Mouse (Mus musculus) erythroblast, embryonic 14.5 days (primary cell): Measurements from ENCODE around the gene H2al1f. TPM values are rescaled to one million over a fixed set of nuclear protein-coding genes. Genes with fewer than 3 reads are reported as not detected.
"Not testable (repeated sequence)": the region's sequence is repeated elsewhere in the genome, so short reads cannot be mapped to it uniquely, and the experiment has no call there.

Experiments used
- H3K27me3 ChIP-seq: 2 replicates; pipeline ENCODE4 v1.6.1; 2012; ENCODE audit warnings: inconsistent platforms; ENCODE audit not compliant: control insufficient read depth
- H3K36me3 ChIP-seq: 2 replicates; pipeline ENCODE4 v1.6.1; 2012; ENCODE audit warnings: mild to moderate bottlenecking, inconsistent platforms; ENCODE audit not compliant: control insufficient read depth
- H3K4me1 ChIP-seq: 2 replicates; pipeline ENCODE4 v1.6.1; 2012; ENCODE audit warnings: inconsistent platforms; ENCODE audit not compliant: control insufficient read depth
- H3K4me3 ChIP-seq: replicated peaks from 2 replicates; pipeline ENCODE3; 2012; ENCODE audit warnings: moderate library complexity, mild to moderate bottlenecking, inconsistent platforms
- H3K9me3 ChIP-seq: 2 replicates; pipeline ENCODE4 v1.6.1; 2012; ENCODE audit warnings: low read length, inconsistent platforms, mixed read lengths; ENCODE audit not compliant: control insufficient read depth
- GATA1 ChIP-seq: IDR thresholded peaks from 2 replicates; pipeline ENCODE4 v1.6.1; 2012; ENCODE audit warnings: low read length, inconsistent platforms, mixed read lengths
- TAL1 ChIP-seq: IDR thresholded peaks from 3 replicates; pipeline ENCODE4 v1.6.1; 2012; ENCODE audit warnings: low read length, inconsistent platforms, mixed read lengths
- polyA plus RNA-seq: library from polyadenylated mRNA; stranded (reverse); fragments of >175 nt; gene quantifications from 2 replicates; pipeline ENCODE4 v1.2.3, GENCODE M21; 2012

Gene H2al1f
- not detected in 2 replicates for polyA plus RNA-seq

- not testable (repeated sequence) for H3K9me3 ChIP-seq, H3K4me1 ChIP-seq, H3K27me3 ChIP-seq, H3K4me3 ChIP-seq, H3K36me3 ChIP-seq
Measured at GRCm38 (mm10) chrX:11314858-11315257, at the start of gene H2al1f. Gene H2al1f (plus strand): TSS chrX:11315158.

GRCm38 (mm10) chrX:11267791-11268190 is 47.2 kb upstream of the H2al1f start:
- Histone ChIP-seq H3K9me3 (no peaks in the 10 kb centered on the region), H3K36me3 (no peaks in the 10 kb centered on the region), H3K4me1 (no peaks in the 10 kb centered on the region), H3K27me3 (no peaks in the 10 kb centered on the region), H3K4me3 (no peak overlapping the region)
- no peak for TF ChIP-seq GATA1
- no peak for TF ChIP-seq TAL1

GRCm38 (mm10) chrX:11269074-11269473 is 45.9 kb upstream of the H2al1f start:
- no peak overlapping the region for H3K4me3 ChIP-seq
- no peak for TF ChIP-seq GATA1
- TF ChIP-seq TAL1 = no peak

DNA sequence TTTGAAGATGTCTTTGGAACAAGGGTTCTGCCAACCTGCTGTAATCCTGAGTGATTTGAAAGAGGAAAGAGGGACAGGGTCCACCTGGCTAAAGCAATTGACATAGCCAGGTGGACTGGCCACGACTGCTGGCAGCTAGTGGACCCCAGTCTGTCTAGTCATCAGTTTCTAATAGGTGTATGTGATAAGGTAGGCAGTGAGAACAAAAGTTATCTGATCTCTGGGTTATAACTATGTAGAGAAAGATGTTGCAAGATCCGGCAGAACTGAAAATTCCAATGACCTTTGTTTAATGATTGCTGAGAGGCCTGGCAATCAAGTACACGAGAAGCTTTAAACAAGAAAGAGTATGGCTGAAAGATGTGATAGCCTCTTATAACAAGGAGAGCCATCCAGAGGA is 41.8 kb upstream of the H2al1f start:
- TF ChIP-seq TAL1 (no peak), GATA1 (no peak)
- no peaks in the 10 kb centered on the region for H3K36me3 ChIP-seq

More at GRCm38 (mm10) chrX:11269074-11269473, 45.9 kb upstream of the H2al1f start:
- H3K9me3 ChIP-seq = no peaks in the 10 kb centered on the region
- H3K4me1 ChIP-seq = no peaks in the 10 kb centered on the region
- H3K27me3 ChIP-seq = no peaks in the 10 kb centered on the region
- no peaks in the 10 kb centered on the region for H3K36me3 ChIP-seq

DNA sequence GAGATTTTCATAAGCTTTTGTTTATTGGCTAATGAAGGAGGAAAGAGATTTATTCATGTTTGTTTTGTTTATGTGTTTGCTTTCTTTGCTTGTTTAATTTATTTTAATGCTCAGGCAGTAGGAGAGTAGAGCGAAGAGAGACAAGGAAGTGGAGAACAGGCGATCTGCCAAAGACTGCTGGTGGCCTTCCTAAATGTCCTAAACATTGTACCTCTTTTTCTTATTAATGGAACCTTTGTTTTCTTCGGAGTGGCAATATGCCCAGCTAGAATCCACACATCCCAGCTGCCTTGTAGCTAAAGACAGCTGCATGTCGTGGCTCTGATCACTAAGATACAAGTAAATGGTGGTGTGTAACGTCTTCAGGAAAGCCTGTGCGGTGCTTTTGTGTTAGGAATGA is 37.9 kb upstream of the H2al1f start:
- Histone ChIP-seq H3K4me1 (no peaks in the 10 kb centered on the region), H3K36me3 (no peaks in the 10 kb centered on the region), H3K4me3 (no peak overlapping the region), H3K27me3 (no peaks in the 10 kb centered on the region), H3K9me3 (no peaks in the 10 kb centered on the region)
- TF ChIP-seq TAL1 (no peak), GATA1 (no peak)

More for the DNA sequence above, 41.8 kb upstream of the H2al1f start:
- Histone ChIP-seq H3K27me3 (no peaks in the 10 kb centered on the region), H3K4me3 (no peak overlapping the region), H3K4me1 (no peaks in the 10 kb centered on the region), H3K9me3 (no peaks in the 10 kb centered on the region)

DNA sequence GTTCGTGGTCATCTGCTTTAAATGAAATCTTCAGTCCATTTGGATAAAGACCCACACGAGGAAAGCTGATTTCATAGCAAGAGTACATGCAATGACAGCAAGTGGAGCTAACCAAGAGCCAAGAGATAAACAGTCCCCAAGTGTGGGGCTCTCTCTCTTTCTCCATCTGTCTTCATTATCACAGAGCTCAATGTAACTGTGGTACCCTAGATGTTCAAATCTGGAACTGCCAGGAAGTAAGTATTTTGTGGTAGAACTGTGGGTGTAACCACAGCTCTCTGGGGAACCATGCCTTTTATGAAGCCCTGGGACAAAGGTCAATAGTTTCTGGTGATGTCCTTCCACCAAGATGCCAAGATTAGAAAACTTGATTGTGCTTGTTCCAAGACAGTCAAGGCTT is 34.2 kb upstream of the H2al1f start:
- H3K9me3 ChIP-seq = no peaks in the 10 kb centered on the region
- H3K4me1 ChIP-seq = no peaks in the 10 kb centered on the region
- H3K27me3 ChIP-seq = no peaks in the 10 kb centered on the region
- H3K4me3 ChIP-seq = no peak overlapping the region
- no peak for TF ChIP-seq GATA1
- no peak for TF ChIP-seq TAL1
- no peaks in the 10 kb centered on the region for H3K36me3 ChIP-seq

DNA sequence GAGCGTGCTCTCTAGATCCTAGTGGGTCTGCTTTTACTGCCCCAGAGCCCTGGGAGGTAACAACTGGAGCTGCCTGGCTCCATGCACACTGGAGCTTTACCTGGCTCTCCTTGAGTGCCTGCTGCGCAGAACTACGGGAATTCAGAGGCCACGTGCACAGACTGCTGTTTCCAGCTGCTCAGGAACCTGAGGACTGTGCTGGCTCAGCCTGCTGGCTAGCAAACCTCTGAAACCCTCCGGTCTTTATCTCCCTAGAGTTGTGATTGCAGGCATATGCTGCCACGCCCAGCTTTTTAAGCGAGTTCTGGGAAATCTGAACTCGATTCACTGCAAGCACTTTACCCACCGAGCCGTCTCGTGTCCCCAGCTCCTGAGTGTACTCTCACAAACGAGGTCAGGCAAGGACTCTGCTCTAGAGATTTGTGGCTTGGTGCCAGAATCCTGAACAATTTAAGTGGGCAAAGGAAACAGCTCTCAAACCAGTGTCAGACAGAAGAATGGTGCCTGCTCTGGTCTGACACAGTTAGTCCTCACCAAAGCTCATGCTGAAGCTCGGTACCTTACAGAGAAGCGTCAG is 26.6 kb upstream of the H2al1f start:
- H3K4me1 ChIP-seq = no peaks in the 10 kb centered on the region
- H3K36me3 ChIP-seq = no peaks in the 10 kb centered on the region
- H3K4me3 ChIP-seq = no peak overlapping the region
- H3K9me3 ChIP-seq = no peaks in the 10 kb centered on the region
- TF ChIP-seq TAL1 (no peak), GATA1 (no peak)
- H3K27me3 ChIP-seq = no peaks in the 10 kb centered on the region

- no peaks in the 10 kb centered on the region for H3K36me3 ChIP-seq
- TF ChIP-seq GATA1 (no peak), TAL1 (no peak)
- H3K4me3 ChIP-seq = no peak overlapping the region
- no peaks in the 10 kb centered on the region for H3K4me1 ChIP-seq
- no peaks in the 10 kb centered on the region for H3K9me3 ChIP-seq
- H3K27me3 ChIP-seq = no peaks in the 10 kb centered on the region
Measured at GRCm38 (mm10) chrX:11289244-11289643, 25.7 kb upstream of the H2al1f start.

DNA sequence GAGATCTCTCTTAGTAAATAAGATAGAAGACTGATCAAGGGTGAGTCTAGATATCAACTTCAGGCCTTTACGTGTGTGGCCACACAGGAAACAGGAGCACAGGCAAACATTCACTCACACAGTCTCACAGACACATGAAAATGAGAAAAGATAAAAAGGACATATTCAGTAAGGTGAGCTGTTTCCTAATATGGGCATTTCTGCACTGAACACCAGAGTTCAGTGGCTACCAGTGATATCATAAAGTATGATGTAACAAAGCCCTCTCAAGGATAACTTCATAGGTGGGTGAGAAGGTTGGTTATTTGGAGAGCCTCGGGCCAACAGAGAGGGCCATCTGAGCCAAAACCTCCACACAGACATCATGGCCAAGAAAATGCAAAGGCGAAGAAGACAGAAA is 16.0 kb upstream of the H2al1f start, which contains the start of gene H2al1a:
TSS of gene H2al1a (plus strand) at position 301 of the 400 bp plus-strand sequence.
- not testable (repeated sequence) for H3K4me1 ChIP-seq, H3K27me3 ChIP-seq, H3K4me3 ChIP-seq, H3K36me3 ChIP-seq, H3K9me3 ChIP-seq

- not testable (repeated sequence) for H3K27me3 ChIP-seq, H3K36me3 ChIP-seq, H3K9me3 ChIP-seq, H3K4me3 ChIP-seq, H3K4me1 ChIP-seq
Measured at GRCm38 (mm10) chrX:11302132-11302531, 12.8 kb upstream of the H2al1f start, which contains the start of gene H2al1b. Gene H2al1b (plus strand): TSS chrX:11302432.

GRCm38 (mm10) chrX:11305355-11305754 is 9.6 kb upstream of the H2al1f start, which contains the start of gene H2al1c:
Gene H2al1c (plus strand): TSS chrX:11305655.
- not testable (repeated sequence) for H3K4me1 ChIP-seq, H3K4me3 ChIP-seq, H3K27me3 ChIP-seq, H3K9me3 ChIP-seq, H3K36me3 ChIP-seq

GRCm38 (mm10) chrX:11308524-11308923 is 6.4 kb upstream of the H2al1f start, which contains the start of gene H2al1d:
Gene H2al1d (plus strand): TSS chrX:11308824.
- H3K4me1 ChIP-seq, H3K9me3 ChIP-seq: not testable (repeated sequence)

GRCm38 (mm10) chrX:11311634-11312033 is 3.3 kb upstream of the H2al1f start, which contains the start of gene H2al1e:
Gene H2al1e (plus strand): TSS chrX:11311934.
- H3K36me3 ChIP-seq, H3K4me1 ChIP-seq, H3K27me3 ChIP-seq, H3K4me3 ChIP-seq, H3K9me3 ChIP-seq: not testable (repeated sequence)

More at GRCm38 (mm10) chrX:11308524-11308923, 6.4 kb upstream of the H2al1f start, which contains the start of gene H2al1d:
- H3K27me3 ChIP-seq, H3K36me3 ChIP-seq, H3K4me3 ChIP-seq: not testable (repeated sequence)

DNA sequence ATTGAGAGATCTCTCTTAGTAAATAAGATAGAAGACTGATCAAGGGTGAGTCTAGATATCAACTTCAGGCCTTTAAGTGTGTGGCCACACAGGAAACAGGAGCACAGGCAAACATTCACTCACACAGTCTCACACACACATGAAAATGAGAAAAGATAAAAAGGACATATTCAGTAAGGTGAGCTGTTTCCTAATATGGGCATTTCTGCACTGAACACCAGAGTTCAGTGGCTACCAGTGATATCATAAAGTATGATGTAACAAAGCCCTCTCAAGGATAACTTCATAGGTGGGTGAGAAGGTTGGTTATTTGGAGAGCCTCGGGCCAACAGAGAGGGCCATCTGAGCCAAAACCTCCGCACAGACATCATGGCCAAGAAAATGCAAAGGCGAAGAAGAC is 3.0 kb downstream of the H2al1f start, which contains the start of gene H2al1g:
TSS of gene H2al1g (plus strand) at position 301 of the 400 bp plus-strand sequence.
- H3K4me3 ChIP-seq, H3K9me3 ChIP-seq: not testable (repeated sequence)

More for the DNA sequence above, 3.0 kb downstream of the H2al1f start, which contains the start of gene H2al1g:
- H3K36me3 ChIP-seq, H3K4me1 ChIP-seq, H3K27me3 ChIP-seq: not testable (repeated sequence)
